Mouse (Mus musculus) central nervous system, embryonic 18 days (tissue): ENCODE results near the gene Snx29. TPM values are rescaled to one million over a fixed set of nuclear protein-coding genes. Genes with fewer than 3 reads are reported as not detected.

Source experiments
- polyA plus RNA-seq: library from polyadenylated mRNA; depleted of rRNA; stranded (reverse); fragments of >200 nt; gene quantifications from 2 replicates; pipeline ENCODE4 v1.2.3, GENCODE M21; 2012; rRNA removed

Gene Snx29
- 8.0 and 9.0 TPM in 2 replicates for polyA plus RNA-seq

GRCm38 (mm10) chr16:11322409-11323323 lies at the start of gene Snx29:
Gene Snx29, plus strand, starts transcription at chr16:11322908.

GRCm38 (mm10) chr16:11313512-11313911 lies 9.2 kb upstream of the Snx29 start, which contains the start of gene Tnfrsf17:
Gene Tnfrsf17, plus strand, starts transcription at chr16:11313812.

Other genes with a start within 250 kb of the Snx29 start
- gene Txndc11, start 188.3 kb upstream of the Snx29 start, polyA plus RNA-seq: 27.0 and 27.5 TPM in 2 replicates
- 110 and 125 TPM in 2 replicates for gene Zc3h7a, start 146.5 kb upstream of the Snx29 start, polyA plus RNA-seq
- 63.0 and 67.6 TPM in 2 replicates for gene Rsl1d1, start 119.6 kb upstream of the Snx29 start, polyA plus RNA-seq
- 30.6 and 32.4 TPM in 2 replicates for gene Gspt1, start 68.6 kb upstream of the Snx29 start, polyA plus RNA-seq
- 0.23 and 0.35 TPM in 2 replicates for gene Tnfrsf17, start 9.1 kb upstream of the Snx29 start, polyA plus RNA-seq